29 mouse cellular contexts compared by ENCODE assay signal in genomic region chr4:138576661-138577060, GRCm38 (mm10). TPM values are rescaled to one million over a fixed set of nuclear protein-coding genes. Genes with fewer than 3 reads are reported as not detected.
DNase-seq lines count a peak whose midpoint lies in the region; ATAC-seq and TF ChIP-seq lines count a peak whose summit lies in the region.
"Had no signal": no experiment of that assay in that cellular context is flagged by ENCODE, and none has a peak within 500 bp of the region (broad histone marks: within the 10 kb centered on the region; RNA-seq: fewer than 3 reads in every experiment).

No protein-coding gene starts in this region.

- no peak overlapping the region for H3K4me2 ChIP-seq in kidney, embryonic 14.5 days (replicated peaks; ENCODE audit: low read depth, low read length)
- H3K4me2 ChIP-seq in lung, postnatal 0 days (replicated peaks; ENCODE audit: low read depth, low read length) = no peak overlapping the region
- H3K4me2 ChIP-seq: embryonic facial prominence, embryonic 13.5 days; forebrain, embryonic 12.5 days; forebrain, embryonic 15.5 days; heart, embryonic 12.5 days; heart, embryonic 15.5 days; hindbrain, embryonic 13.5 days had no signal

- no peaks in the 10 kb centered on the region for H3K36me3 ChIP-seq in kidney, embryonic 14.5 days (ENCODE audit: control insufficient read depth, insufficient read depth, low read length)
- no peaks in the 10 kb centered on the region for H3K36me3 ChIP-seq in lung, postnatal 0 days (ENCODE audit: insufficient read depth, low read length)
- H3K36me3 ChIP-seq: embryonic facial prominence, embryonic 10.5 days; embryonic facial prominence, embryonic 13.5 days; forebrain, embryonic 12.5 days; forebrain, embryonic 15.5 days; heart, embryonic 12.5 days; heart, embryonic 15.5 days; hindbrain, embryonic 10.5 days; hindbrain, embryonic 13.5 days had no signal

- 0 out of 2 replicates have a peak, but pooled peaks cover 10% of the 10 kb centered on the region for H3K4me1 ChIP-seq in kidney, embryonic 14.5 days (ENCODE audit: control insufficient read depth, insufficient read depth, low read length)
- no peaks in the 10 kb centered on the region for H3K4me1 ChIP-seq in lung, postnatal 0 days (ENCODE audit: insufficient read depth, low read depth, low read length)
- H3K4me1 ChIP-seq: embryonic facial prominence, embryonic 13.5 days had no signal

- WGBS in kidney, embryonic 14.5 days = 84% methylated on average over 4 of the region's 4 CpGs
- 52% methylated on average over 3 of the region's 4 CpGs for WGBS in lung, postnatal 0 days

- no peaks in the 10 kb centered on the region for H3K27me3 ChIP-seq in kidney, embryonic 14.5 days (ENCODE audit: control insufficient read depth, insufficient read depth, low read length)
- no peaks in the 10 kb centered on the region for H3K27me3 ChIP-seq in lung, postnatal 0 days (replicated peaks; ENCODE audit: insufficient read depth, low read length)
- H3K27me3 ChIP-seq: forebrain, embryonic 15.5 days; hindbrain, embryonic 13.5 days had no signal

- ATAC-seq in kidney, embryonic 14.5 days (ENCODE audit: low FRiP score, low TSS enrichment) = no peak
- no peak for ATAC-seq in lung, postnatal 0 days
- ATAC-seq: CD4-positive, CD25-positive, alpha-beta regulatory T cell, adult 4 months; forebrain, embryonic 15.5 days had no signal

- H3K9me3 ChIP-seq in kidney, embryonic 14.5 days (ENCODE audit: control insufficient read depth, low read length) = no peaks in the 10 kb centered on the region
- H3K9me3 ChIP-seq in lung, postnatal 0 days (ENCODE audit: low read length) = no peaks in the 10 kb centered on the region
- H3K9me3 ChIP-seq: embryonic facial prominence, embryonic 10.5 days; embryonic facial prominence, embryonic 13.5 days; forebrain, embryonic 12.5 days; forebrain, embryonic 15.5 days; heart, embryonic 12.5 days; heart, embryonic 15.5 days; hindbrain, embryonic 10.5 days; hindbrain, embryonic 13.5 days had no signal

- DNase-seq in kidney, adult 11 months = peak; percentile 50
- DNase-seq in kidney, adult 8-10 months = peak; percentile 17 to 57
- no peak for DNase-seq in kidney, postnatal 10 days
- peak; percentile 14 for DNase-seq in lung, postnatal 14 days
- DNase-seq in lung, postnatal 0 days (ENCODE audit: low spot score) = no peak
- DNase-seq in kidney, postnatal 36 days = peak; percentile 35 to 40
- no peak for DNase-seq in yolk sac, embryonic 10.5 days (ENCODE audit: low spot score)
- DNase-seq: adrenal gland, adult 2 months; adrenal gland, postnatal 14 days; cerebellum, adult 11 months; cerebellum, adult 2 months; cerebellum, adult 9-11 months; cerebellum, postnatal 25 days; gastrocnemius, postnatal 25 days; heart, adult 18-20 months; heart, postnatal 10 days; heart, postnatal 36 days had no signal

- H3K9ac ChIP-seq in kidney, embryonic 14.5 days (ENCODE audit: low read depth, low read length) = no peak overlapping the region
- no peak overlapping the region for H3K9ac ChIP-seq in lung, postnatal 0 days (replicated peaks; ENCODE audit: low read depth)
- H3K9ac ChIP-seq: embryonic facial prominence, embryonic 13.5 days; forebrain, embryonic 12.5 days; forebrain, embryonic 15.5 days; heart, embryonic 12.5 days; heart, embryonic 15.5 days; hindbrain, embryonic 13.5 days had no signal

- H3K4me3 ChIP-seq in kidney, embryonic 14.5 days (ENCODE audit: low read length) = no peak overlapping the region
- H3K4me3 ChIP-seq in lung, postnatal 0 days (ENCODE audit: low read depth, low read length) = no peak overlapping the region
- H3K4me3 ChIP-seq: embryonic facial prominence, embryonic 10.5 days; embryonic facial prominence, embryonic 13.5 days; erythroblast, embryonic 14.5 days; forebrain, embryonic 12.5 days; forebrain, embryonic 15.5 days; heart, embryonic 12.5 days; heart, embryonic 15.5 days; hindbrain, embryonic 10.5 days; hindbrain, embryonic 13.5 days had no signal

- no peak for TF ChIP-seq CTCF in lung, postnatal 0 days (IDR thresholded peaks at IDR 0.05)

- H3K27ac ChIP-seq in kidney, embryonic 14.5 days (ENCODE audit: low read depth, low read length) = no peak overlapping the region
- no peak overlapping the region for H3K27ac ChIP-seq in lung, postnatal 0 days (ENCODE audit: low read length)
- H3K27ac ChIP-seq: embryonic facial prominence, embryonic 10.5 days; embryonic facial prominence, embryonic 13.5 days; forebrain, embryonic 12.5 days; forebrain, embryonic 15.5 days; heart, embryonic 15.5 days; hindbrain, embryonic 10.5 days; hindbrain, embryonic 13.5 days had no signal

- no peak for TF ChIP-seq EP300 in lung, postnatal 0 days (IDR thresholded peaks at IDR 0.05)

RNA-seq across cellular contexts. Expression of gene Vwa5b1, which starts 59.0 kb away (rescaled TPM):
- 0.11 and 0.13 TPM in 2 replicates for polyA plus RNA-seq in kidney, embryonic 14.5 days (2014; fragmentation: Nextera tagmentation; extraction: Ambion mirVana)
- 0.08 and 0.12 TPM in 2 replicates for polyA plus RNA-seq in lung, postnatal 0 days (2015; fragmentation: Nextera tagmentation; extraction: Ambion mirVana)
- polyA plus RNA-seq: adrenal gland, adult 2 months; C2C12; CD4-positive, CD25-positive, alpha-beta regulatory T cell, adult 4 months; erythroblast, embryonic 14.5 days; heart, embryonic 12.5 days; heart, embryonic 15.5 days had no signal

Comparison
In these comparisons a context has a peak if more than half of its experiments do, and no peak if none do; other contexts are left out.
1. DNase-seq: peak in kidney, adult 11 months (single experiment), kidney, adult 8-10 months (2 of 2), lung, postnatal 14 days (single experiment) and kidney, postnatal 36 days (2 of 2); none in kidney, postnatal 10 days (single experiment), lung, postnatal 0 days (single experiment) and yolk sac, embryonic 10.5 days (single experiment).